Mouse (Mus musculus): ENCODE data around the gene Pde4d. TPM values are rescaled to one million over a fixed set of nuclear protein-coding genes. Genes with fewer than 3 reads are reported as not detected.

Gene Pde4d
- total RNA-seq, 2 experiments from 2014 or later = 4.4 to 5.3 TPM

DNA sequence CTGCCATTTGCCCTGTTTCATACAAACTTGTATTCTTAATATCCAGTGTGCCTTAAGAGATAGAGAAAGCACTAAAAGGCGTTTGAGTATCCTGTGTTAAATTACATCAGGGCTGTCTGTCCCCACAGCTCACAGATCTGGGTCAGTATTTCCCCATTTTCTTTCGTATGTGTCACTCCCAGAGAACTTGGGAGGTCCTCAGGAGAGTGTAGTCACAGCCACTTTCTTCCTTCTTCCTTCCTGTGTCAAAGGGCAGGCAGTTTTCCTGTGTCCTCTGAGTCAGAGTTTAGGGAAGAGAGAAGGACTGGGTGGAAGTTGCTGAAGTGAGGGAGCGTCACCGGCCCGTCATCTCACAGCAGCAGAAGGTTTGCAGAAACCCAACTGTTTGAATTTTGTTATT is 103.2 kb downstream of the Pde4d start:
- ATAC-seq (ENCODE audit: poor library complexity, severe bottlenecking) = peak; percentile 54

DNA sequence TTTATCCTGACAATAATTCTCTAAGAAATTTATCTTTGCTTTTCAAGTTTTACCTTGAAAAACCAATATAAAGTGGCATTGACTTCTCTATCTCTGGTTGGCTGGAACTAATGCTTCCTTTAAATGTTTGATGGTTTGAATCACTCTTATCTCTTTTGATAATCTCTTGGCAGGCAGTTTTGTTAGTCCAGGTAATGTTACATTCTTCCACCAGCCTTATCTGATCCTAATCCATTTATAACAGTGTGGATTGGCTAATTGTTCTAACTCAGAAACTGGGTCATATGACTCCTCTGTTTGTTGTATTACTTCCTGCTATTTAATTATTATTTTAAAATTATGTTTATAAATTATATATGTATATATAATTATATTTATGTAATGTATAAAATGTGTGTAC is 105.2 kb downstream of the Pde4d start:
- no peak for ATAC-seq (ENCODE audit: poor library complexity, severe bottlenecking)

DNA sequence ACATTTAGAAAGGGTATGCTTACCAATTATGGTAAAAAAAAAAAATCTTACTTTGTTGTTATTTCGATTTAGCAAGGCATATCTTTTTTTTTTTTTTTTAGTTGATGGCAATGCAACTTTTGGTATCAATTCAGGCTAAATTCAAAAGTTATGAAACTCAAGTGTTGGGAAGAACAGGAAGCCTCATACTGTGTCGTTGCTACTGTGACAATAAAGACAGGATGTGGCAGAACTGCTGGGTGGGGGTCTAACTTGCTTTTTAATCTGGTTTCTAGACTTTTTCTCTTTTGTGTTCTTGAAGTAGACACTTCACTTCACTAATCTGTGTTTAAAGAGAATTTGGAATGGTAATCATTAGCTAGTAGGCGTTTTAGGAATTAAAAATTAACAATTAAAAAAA is 147.2 kb downstream of the Pde4d start:
- ATAC-seq (ENCODE audit: poor library complexity, severe bottlenecking) = no peak

DNA sequence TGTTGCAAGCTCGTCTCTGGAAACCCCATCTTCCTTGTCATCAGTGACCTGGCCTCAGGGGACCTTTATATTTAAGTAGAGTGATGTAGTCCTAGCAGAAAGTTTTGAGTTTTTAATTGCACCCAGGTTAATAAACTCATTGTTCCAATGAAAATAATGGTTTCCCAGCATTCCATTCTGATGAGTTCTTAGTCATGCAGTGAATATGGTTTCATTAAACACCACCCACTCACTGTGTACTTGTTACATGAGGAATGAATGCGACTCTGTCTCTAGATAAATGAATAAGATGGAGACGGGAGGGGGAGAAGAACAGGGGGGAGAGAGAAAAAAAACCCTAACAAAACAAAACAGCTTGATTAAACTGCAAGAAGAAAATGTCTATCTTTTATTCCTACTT is 148.9 kb downstream of the Pde4d start:
- no peak for ATAC-seq (ENCODE audit: poor library complexity, severe bottlenecking)

DNA sequence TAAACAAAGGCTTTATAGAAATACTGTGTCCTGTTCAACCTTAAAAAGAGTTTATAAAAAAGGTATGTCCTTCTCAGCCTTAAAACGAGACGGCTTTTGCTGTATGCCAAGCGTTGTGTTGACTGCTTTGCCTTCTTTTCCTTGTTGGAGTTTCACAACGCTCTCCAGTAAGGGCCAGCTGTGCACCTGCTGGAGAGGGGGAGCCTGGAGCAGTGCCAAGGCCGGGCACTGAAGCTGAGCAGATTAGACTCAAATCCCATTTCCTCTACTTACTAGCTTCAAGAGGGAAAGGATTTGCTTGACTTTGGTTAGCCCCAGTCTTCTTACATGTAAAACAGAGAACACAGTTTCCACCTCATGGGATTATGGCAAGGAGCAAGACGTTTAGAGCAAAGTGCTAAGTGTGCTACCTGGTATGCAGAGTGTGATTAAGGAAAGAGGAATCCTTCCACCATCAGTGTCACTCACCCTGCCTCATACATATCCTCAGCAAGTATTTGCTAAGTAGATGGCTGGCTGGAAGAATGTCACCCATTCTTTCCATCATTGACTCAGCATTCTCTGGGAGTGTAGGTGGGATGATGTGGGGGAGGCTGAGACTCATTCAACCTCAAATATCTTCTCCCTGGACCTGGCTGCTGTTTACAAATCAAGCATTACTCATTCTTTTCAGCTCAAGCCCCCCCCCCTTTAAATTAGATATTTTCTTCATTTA is 149.6 kb downstream of the Pde4d start:
- ATAC-seq (ENCODE audit: poor library complexity, severe bottlenecking) = no peak

DNA sequence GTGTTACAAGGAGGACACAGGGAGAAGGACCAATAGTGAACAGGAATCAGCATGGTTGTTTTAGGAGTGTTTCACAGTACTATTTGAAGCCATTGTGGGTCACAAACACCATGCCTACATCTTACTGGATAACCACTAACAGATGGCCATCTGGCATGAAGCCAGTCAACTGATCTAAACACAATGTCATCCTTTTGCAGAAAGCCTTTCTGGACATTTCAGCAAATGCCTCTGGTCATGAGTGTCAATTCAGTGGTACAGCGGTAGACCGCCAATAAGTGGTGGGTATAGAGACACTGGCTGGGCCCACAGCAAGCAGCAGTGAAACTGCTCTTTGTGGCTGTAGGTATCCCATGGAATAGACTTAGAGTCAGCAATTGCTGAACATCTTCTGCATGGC is 151.3 kb downstream of the Pde4d start:
- ATAC-seq (ENCODE audit: poor library complexity, severe bottlenecking) = no peak

DNA sequence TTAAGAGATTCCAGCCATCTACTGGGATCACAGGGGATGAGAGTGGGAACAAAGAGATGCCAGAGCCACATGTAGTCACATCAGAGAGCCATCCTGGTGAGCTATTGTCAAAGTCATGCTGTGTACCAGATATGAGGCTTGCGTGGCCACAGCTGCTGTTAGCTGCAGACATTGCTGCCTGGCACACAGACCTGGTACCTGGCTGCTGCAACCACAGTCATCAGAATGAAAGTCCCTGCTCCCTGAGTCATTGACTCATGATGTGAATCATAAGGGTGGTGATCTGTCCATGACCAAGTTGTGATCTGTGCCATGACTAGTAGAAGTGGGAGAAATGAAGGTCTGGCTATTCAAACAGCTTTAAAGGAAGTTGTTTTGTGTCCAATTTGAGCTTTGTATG is 153.8 kb downstream of the Pde4d start:
- ATAC-seq (ENCODE audit: poor library complexity, severe bottlenecking) = no peak

DNA sequence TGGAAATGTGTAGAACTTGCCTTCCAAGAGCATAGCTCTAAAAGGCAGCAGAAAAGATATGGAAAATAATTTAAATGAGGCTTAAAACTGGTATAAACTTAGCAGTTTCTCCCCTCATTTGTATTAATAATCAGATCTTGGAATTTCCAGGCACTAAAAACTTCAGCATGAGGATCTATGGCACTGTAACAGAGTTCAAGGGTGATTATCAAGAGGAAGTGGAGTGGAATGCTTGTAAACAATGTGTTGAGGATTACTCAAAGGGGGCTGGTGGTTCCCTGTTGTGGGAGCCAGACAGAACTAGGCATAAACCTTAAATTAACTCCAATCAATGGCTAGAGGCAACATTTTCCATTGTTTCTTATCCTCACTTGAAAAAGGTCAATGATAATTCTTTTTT is 154.5 kb downstream of the Pde4d start:
- no peak for ATAC-seq (ENCODE audit: poor library complexity, severe bottlenecking)

DNA sequence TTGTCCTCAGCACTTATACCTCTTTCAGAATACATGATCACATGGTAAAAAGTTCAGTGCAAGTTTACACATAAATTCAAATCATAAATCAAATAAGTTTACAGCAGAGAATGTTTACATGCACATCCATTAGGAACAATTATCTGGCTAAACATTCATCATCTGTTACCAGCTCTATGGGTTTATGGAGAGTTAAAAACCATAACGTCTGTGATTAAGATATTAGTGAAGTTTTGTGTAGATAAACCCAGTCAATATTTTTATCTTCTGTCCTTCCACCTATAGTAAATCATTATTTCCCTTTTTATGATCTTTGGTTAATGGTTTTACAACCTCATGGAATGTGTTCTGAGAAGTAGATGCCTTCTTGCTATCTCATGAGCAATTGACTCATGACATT is 168.5 kb downstream of the Pde4d start:
- no peak for ATAC-seq (ENCODE audit: poor library complexity, severe bottlenecking)

DNA sequence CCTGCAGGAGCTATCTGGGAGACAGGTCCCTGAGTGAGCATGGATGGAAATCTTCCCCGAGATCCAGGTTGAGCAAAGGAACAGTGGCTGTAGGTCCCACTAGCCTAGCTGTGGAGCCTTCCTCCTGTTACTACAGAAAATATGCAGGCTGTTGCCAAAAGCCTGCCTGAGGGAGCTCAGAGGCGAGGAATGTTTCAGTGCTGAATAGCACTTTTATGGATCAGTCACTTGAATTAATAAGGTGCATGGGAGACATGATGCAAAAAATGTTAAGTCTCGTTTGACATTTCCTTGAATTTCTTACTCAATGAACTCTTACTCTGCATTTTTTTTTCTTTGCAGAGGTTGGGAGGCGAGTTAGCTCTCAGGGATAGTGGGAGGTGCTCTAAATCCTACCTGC is 172.9 kb downstream of the Pde4d start:
- no peak for ATAC-seq (ENCODE audit: poor library complexity, severe bottlenecking)

DNA sequence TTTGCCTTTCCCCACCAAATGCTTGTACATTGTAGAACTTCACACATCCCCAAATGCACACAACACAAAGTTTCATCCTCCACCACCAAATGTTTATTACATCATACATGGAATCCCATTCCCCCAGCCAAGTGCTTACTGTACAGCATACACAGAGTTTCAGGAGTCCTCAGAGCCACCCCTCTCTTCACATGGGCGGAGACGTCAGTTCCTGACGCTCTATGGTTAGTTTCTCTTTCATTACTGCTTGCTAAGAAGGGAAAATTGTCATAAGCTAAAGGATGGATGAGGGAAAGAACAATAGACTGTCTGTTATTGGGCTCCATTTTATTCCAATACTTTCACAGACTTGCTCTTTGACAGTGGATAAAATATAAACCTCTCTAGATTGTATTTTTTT is 174.2 kb downstream of the Pde4d start:
- ATAC-seq (ENCODE audit: poor library complexity, severe bottlenecking) = 0 out of 2 replicates have a peak, but pooled peaks have one; percentile 35

DNA sequence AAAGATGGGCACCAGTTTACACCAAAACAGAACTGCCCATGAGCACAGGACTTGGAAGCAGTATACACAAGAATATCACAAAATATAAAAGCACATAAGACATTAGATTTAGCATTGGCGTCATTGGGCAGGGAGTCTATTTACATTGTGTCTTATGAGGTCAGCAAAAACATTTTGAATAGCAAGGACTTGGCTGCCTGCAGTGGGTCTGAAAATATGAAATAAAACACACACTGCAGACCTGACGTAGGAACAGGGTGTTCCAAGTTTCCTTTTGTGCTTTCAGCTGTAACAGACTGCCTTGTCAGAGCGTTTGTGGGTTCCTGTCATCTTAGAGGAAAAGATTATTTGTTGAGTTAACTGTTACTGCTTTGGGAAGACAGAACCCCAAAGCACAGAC is 176.4 kb downstream of the Pde4d start:
- no peak for ATAC-seq (ENCODE audit: poor library complexity, severe bottlenecking)

DNA sequence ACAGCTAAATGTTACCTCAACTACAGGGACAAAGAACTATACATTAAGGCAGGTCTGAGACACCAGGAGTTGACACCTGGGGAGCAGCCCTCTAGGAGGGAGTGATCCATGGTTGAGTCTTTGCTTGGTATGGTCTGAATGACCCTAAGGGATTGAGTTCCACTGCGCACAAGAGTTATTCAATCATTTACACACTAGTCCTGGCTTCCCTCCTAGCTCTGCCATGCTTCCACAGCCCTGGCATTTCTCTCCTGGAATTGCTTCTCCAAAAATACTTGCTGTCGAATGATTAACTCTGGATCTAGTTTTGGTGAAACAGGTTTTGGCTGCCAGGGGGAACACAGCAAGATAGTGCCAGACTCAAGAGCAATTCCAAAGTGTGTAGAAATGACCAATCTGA is 178.8 kb downstream of the Pde4d start:
- no peak for ATAC-seq (ENCODE audit: poor library complexity, severe bottlenecking)

DNA sequence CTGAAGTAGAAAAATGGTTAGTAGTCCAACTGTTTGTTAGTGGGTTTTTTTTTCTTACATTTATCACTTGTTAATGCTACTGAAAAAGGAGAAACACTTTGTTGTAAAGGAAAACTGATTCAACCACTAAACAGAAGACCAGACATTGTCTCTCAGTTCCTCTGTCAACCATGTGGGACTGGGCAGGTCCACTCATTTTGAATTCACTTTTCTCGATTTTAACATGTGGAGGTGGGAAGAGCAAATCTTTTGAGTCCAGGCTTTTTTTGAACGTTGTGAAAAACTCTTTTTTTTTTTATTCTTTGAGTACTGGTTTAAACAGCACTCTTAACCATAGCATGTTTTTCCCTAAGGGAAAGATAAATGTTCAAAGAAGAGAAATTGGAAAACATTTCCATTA is 180.8 kb downstream of the Pde4d start:
- no peak for ATAC-seq (ENCODE audit: poor library complexity, severe bottlenecking)

DNA sequence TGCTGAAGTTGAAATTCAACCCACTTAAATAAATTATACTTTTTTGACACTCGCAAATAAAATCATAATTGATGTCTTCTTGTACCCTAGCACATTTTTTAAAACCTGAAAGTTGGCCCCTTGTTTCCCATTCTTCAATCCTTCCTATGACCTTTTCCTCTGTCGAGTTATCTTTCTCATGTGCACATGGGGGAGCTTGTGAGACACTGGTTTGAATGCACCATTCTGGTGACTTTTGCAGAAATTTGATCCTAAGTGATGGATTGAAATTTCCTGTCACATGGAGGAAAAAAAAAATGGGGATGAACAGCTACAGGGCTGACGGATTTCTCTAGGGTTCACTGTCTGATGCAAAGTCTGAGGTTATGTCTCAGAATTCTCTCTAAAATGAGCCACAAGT is 181.5 kb downstream of the Pde4d start:
- ATAC-seq (ENCODE audit: poor library complexity, severe bottlenecking) = no peak

DNA sequence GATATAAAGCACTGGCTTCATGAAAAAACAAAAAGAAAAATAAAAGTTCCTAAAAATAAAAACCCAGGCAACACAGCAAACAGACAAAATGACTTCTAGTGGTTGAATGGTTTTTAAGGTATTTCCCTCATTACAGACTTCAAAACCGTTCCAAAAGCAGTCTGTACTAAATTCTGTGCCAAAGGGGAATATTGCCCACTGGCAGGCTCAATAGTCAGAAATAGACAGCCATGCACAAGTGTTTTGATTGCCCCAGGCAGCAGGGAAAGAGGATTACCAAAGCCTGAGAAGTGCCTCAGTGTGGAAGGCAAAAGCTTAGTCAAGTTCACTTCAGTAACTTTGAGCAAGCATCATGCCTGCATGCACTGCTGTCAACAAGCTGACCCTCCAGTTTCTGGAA is 186.8 kb downstream of the Pde4d start:
- ATAC-seq (ENCODE audit: poor library complexity, severe bottlenecking) = no peak

DNA sequence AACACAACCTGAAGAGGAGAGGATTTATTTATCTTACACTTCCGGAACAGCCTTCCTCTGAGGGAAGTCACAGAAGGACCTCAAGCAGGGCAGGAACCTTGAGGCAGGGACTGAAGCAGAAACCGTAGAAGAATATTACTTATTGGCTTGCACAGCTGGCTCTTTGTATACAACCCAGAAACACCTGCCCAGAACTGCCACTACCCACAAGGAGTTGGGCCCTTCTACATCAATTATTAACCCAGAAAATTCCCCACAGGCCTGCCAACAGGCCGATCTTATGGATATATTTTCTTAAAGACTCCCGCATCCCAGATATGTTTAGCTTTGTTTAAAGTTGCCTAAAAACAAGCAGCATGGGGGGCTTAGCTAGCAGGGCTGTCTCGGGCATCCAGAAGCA is 192.5 kb downstream of the Pde4d start:
- no peak for ATAC-seq (ENCODE audit: poor library complexity, severe bottlenecking)

DNA sequence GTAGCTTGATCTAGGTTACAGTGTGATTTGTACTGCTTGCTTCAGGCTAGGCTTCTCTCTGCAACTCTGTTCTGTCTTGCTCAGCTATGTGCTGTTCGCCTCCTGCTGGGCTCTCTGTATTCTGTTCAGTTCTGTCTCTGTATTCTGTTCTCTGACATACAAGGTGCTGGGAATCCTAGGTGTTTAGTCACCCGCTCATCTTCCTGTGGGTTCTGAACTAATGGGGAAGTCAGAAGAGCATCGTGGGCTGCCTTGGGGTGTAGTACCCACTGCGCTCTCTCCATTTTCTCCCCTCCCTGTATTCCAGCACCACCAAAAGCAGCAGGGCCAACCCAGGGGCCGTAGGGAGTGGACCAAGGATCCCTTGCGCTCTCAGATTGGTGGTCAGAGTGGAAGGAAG is 197.1 kb downstream of the Pde4d start:
- ATAC-seq (ENCODE audit: poor library complexity, severe bottlenecking) = peak; percentile 55

DNA sequence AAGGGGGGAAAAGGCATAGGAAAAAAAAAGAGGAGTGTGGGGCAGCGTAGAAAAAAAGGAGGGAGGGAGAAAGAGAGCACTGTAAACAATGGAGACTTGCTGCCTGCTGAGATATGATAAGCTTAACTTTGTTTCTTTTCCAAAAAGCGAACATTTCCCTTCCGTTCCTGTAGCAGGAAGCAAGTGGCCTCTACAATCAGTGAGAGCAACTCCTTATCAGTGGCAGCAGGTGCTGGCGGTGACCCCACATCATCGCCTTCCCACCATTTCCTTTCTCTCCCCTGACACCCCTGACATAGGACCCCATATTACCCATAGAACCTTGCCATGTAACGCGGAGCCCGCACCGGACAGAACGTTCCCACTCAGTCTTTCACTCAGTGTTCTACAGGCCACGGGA is 197.5 kb downstream of the Pde4d start:
- ATAC-seq (ENCODE audit: poor library complexity, severe bottlenecking) = no peak

DNA sequence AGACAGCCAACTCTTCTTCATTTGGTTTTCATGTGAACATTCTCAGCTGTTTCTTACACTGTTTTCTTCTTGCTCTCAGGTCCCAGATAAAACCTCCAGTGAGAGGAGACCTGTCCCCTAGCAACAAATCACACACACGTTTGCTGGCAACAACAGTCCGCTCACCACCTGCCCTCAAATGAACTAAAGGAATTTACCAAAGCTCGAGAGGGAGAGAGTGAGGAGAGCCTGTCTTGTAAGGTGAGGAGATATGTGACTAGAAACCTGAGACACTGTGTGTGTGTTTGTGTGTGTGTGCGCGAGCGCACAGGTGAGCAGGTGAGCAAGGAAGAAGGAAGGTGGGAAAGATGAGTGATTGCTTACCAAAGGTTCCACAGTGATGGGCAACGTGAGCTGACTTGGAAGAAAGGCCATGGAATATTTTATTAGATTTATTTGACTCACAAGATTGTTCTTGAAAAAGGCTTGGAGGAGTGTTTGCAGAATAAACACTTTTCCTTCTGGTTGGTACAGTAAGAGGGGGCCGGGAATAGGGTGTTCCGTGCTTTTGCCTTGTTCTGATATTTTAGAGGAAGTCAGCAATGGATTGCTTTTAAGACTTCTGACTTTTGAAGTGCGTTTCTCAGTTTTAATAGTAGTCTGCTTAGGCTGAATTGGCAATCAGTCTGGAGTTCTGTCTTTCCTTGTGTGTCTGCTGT is 204.4 kb downstream of the Pde4d start:
- ATAC-seq (ENCODE audit: poor library complexity, severe bottlenecking) = no peak

DNA sequence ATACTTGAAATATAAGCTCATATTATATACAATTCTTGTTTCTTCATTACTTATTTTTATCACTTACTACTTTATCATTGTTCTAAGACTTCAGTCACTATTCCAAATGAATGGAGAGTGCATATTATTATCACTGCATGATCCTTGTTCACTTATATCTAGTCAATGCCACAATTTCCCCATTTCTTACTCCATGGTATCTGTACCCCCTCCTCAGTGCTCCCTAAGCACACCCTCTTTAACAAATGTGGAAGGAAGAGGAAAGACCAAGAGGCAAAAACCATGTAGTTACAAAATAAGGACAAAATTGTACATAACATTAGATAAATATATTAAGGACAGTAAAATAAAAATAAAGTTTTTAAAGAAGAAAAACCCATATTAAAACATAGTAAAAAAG is 216.8 kb downstream of the Pde4d start:
- ATAC-seq (ENCODE audit: poor library complexity, severe bottlenecking) = peak; percentile 27; the same call in 1 of the 2 replicates

DNA sequence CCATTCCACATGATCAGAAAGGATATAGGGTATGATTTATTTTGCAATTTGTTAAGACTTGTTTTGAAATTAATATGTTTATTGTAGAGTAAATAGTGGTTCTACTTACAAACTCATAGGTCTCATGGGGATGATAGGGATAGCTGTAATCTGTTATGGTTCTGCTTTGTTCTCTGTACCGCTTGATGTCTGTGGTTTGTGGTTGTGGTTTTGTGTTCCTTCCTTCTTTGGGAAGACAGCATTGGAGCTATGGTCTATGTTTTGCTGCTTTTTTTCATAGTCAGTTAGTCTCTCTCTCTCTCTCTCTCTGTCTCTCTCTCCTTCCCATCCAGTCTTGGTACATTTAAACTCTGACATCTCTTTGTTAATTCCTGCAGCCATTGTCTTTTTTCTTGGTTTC is 217.3 kb downstream of the Pde4d start:
- ATAC-seq (ENCODE audit: poor library complexity, severe bottlenecking) = peak; percentile 98

DNA sequence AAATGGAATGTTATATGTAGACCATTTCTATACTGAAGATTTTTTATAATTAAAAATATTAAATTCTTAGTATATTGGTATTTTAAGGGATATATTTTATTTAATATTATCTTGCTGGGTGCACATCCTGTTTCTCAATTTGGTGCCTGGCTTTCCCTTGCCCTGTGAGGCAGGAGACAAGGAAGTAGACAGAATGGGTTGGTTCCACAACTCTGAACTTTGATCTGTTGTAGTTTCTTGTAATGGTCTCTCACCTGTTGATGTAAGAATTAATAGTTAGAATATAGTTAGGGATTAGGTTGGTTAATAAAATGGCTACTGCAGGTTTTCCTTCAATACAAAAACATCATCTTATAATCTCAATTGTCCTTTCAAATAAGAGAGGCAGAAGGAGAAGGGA is 227.3 kb downstream of the Pde4d start:
- no peak for ATAC-seq (ENCODE audit: poor library complexity, severe bottlenecking)

Data from megakaryocyte, adult 5-6 weeks (primary cell).